Mouse (Mus musculus) frontal cortex, postnatal 10 days (tissue): ENCODE measurements around the gene Mageb5.
"Not testable (repeated sequence)": the region's sequence is repeated elsewhere in the genome, so short reads cannot be mapped to it uniquely, and the experiment has no call there.

Experiments
- DNase-seq, 2 experiments: peaks; one replicate each; pipeline ENCODE4 v3.0.0; 2022; ENCODE audit warnings: low spot score in 2 of 2, mixed read lengths in 1 of 2

Mageb5 gene

GRCm38 (mm10) chrX:91782918-91783317, at the start of gene Mageb5:
Gene Mageb5, minus strand, starts transcription at chrX:91783018.
- DNase-seq: not testable (repeated sequence)

GRCm38 (mm10) chrX:91759591-91760226, 23.1 kb downstream of the Mageb5 start:
- not testable (repeated sequence) for DNase-seq
